Comparison of ENCODE assay signal across 8 mouse cellular contexts in the genomic region with DNA sequence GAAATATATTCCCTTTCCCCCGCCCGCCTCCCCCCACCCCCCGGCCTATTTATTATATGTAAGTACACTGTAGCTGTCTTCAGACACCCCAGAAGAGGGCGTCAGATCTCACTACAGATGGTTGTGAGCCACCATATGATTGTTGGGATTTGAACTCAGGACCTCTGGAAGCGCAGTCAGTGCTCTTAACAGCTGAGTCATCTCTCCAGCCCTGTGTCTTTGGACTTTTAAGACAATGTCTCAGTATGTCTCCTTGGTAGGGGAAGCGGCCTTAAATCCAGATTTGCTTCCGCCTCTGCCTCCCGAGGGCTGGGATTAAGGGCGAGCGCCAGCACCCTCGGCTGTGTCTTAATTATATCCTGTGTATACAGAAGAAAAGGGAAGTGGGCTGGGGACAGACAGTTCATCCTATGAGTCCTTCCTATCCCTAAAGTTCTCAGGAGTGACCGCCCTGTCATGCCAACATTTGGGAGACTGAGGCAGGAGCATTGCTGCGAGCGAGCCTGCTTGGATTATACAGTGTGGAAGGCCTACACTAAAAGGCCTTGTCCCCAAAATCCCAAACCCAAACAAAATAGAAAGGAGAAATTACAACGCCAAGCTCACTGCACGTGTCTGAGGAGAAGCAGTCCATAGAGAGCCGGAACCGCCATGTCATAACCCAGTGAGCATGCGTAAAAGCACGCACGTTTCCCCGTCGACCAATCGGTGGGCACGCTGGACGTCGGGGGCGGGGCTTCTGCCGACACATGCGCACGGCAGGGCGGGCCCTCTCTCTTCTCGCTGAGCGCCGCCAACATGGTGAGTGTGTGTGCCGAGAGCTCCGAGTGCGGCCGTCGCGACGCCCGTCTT. TPM values are rescaled to one million over a fixed set of nuclear protein-coding genes. Genes with fewer than 3 reads are reported as not detected.
DNase-seq lines count a peak whose midpoint lies in the region; ATAC-seq and TF ChIP-seq lines count a peak whose summit lies in the region.

A gene (plus strand): TSS at position 704 of the 852 bp plus-strand sequence.

- H3K9me3 ChIP-seq in embryonic facial prominence, embryonic 13.5 days, result no peaks in the 10 kb centered on the region
- H3K9me3 ChIP-seq in limb, embryonic 14.5 days (ENCODE audit: control insufficient read depth, low read length), result no peaks in the 10 kb centered on the region
- H3K9me3 ChIP-seq in midbrain, postnatal 0 days (ENCODE audit: low read length), result no peaks in the 10 kb centered on the region

- H3K27ac ChIP-seq in embryonic facial prominence, embryonic 13.5 days, result peak within 1 kb of the TSS; percentile 87
- H3K27ac ChIP-seq in heart, adult 2 months, result peak within 1 kb of the TSS; percentile 83
- peak within 1 kb of the TSS; percentile 53 for H3K27ac ChIP-seq in limb, embryonic 14.5 days (replicated peaks; ENCODE audit: low read depth, low read length)
- H3K27ac ChIP-seq in midbrain, postnatal 0 days (ENCODE audit: low read depth, low read length), result peak within 1 kb of the TSS; percentile 81

- 5% methylated on average over 43 of the region's 43 CpGs for WGBS in embryonic facial prominence, embryonic 13.5 days
- 5% methylated on average over 43 of the region's 43 CpGs for WGBS in heart, adult 2 months
- WGBS in limb, embryonic 14.5 days, result 5% methylated on average over 43 of the region's 43 CpGs
- 6% methylated on average over 43 of the region's 43 CpGs for WGBS in midbrain, postnatal 0 days

- TF ChIP-seq CTCF in heart, adult 2 months (IDR thresholded peaks at IDR 0.05), result no peak
- TF ChIP-seq CTCF in midbrain, postnatal 0 days (IDR thresholded peaks at IDR 0.05), result no peak

- no peaks in the 10 kb centered on the region for H3K27me3 ChIP-seq in embryonic facial prominence, embryonic 13.5 days
- H3K27me3 ChIP-seq in heart, adult 2 months (ENCODE audit: control insufficient read depth, insufficient read depth, low read length), result no peaks in the 10 kb centered on the region
- H3K27me3 ChIP-seq in limb, embryonic 14.5 days (ENCODE audit: control insufficient read depth, insufficient read depth, low read length), result no peaks in the 10 kb centered on the region
- peaks cover 2% of the 10 kb centered on the region; the same call in 1 of the 2 replicates for H3K27me3 ChIP-seq in midbrain, postnatal 0 days (ENCODE audit: insufficient read depth, low read length)

- H3K36me3 ChIP-seq in embryonic facial prominence, embryonic 13.5 days, result peaks cover 38% of the 10 kb centered on the region
- peaks cover 4% of the 10 kb centered on the region for H3K36me3 ChIP-seq in heart, adult 2 months (ENCODE audit: control insufficient read depth, insufficient read depth, low read length)
- peaks cover 38% of the 10 kb centered on the region for H3K36me3 ChIP-seq in limb, embryonic 14.5 days (ENCODE audit: control insufficient read depth, insufficient read depth, low read length)
- peaks cover 28% of the 10 kb centered on the region for H3K36me3 ChIP-seq in midbrain, postnatal 0 days (ENCODE audit: insufficient read depth, low read length)

- peak; percentile 29; the same call in 1 of the 2 replicates for TF ChIP-seq EP300 in heart, adult 2 months (IDR thresholded peaks at IDR 0.05; ENCODE audit: insufficient read depth, low read depth, low read length)

- peak within 1 kb of the TSS; percentile 94 for H3K4me3 ChIP-seq in embryonic facial prominence, embryonic 13.5 days
- peak within 1 kb of the TSS; percentile 58 for H3K4me3 ChIP-seq in heart, adult 2 months
- peak within 1 kb of the TSS; percentile 85 for H3K4me3 ChIP-seq in limb, embryonic 14.5 days (replicated peaks; ENCODE audit: low read length)
- H3K4me3 ChIP-seq in midbrain, postnatal 0 days (ENCODE audit: low read depth, low read length), result peak within 1 kb of the TSS; percentile 81

- peak within 1 kb of the TSS; percentile 95 for H3K9ac ChIP-seq in embryonic facial prominence, embryonic 13.5 days
- peak within 1 kb of the TSS; percentile 99 for H3K9ac ChIP-seq in heart, adult 2 months (ENCODE audit: low read depth, low read length)
- peak within 1 kb of the TSS; percentile 92 for H3K9ac ChIP-seq in limb, embryonic 14.5 days (ENCODE audit: low read depth, low read length, severe bottlenecking)
- peak within 1 kb of the TSS; percentile 91 for H3K9ac ChIP-seq in midbrain, postnatal 0 days (replicated peaks; ENCODE audit: low read length, poor library complexity, severe bottlenecking)

- peaks cover 19% of the 10 kb centered on the region for H3K4me1 ChIP-seq in embryonic facial prominence, embryonic 13.5 days
- H3K4me1 ChIP-seq in heart, adult 2 months (ENCODE audit: control insufficient read depth, insufficient read depth, low read length), result peaks cover 3% of the 10 kb centered on the region
- peaks cover 13% of the 10 kb centered on the region for H3K4me1 ChIP-seq in limb, embryonic 14.5 days (ENCODE audit: control insufficient read depth, insufficient read depth, low read length)
- H3K4me1 ChIP-seq in midbrain, postnatal 0 days (ENCODE audit: insufficient read depth, low read length), result peaks cover 3% of the 10 kb centered on the region; the same call in 1 of the 2 replicates

- peak; percentile 92 for TF ChIP-seq POLR2A in heart, adult 2 months (IDR thresholded peaks at IDR 0.05; ENCODE audit: insufficient read depth, low read depth, low read length)
- peak; percentile 70; the same call in 1 of the 2 replicates for TF ChIP-seq POLR2A in limb, embryonic 14.5 days (IDR thresholded peaks at IDR 0.05; ENCODE audit: borderline replicate concordance, extremely low read depth, insufficient read depth, insufficient read length)

- ATAC-seq in embryonic facial prominence, embryonic 13.5 days (ENCODE audit: insufficient number of reproducible peaks, insufficient read depth, low FRiP score, low TSS enrichment, low read depth), result peak; percentile 94
- peak; percentile 97 for ATAC-seq in limb, embryonic 14.5 days (ENCODE audit: low FRiP score, low read depth)
- ATAC-seq in midbrain, postnatal 0 days (ENCODE audit: low FRiP score), result peak; percentile 97

- 0 out of 2 replicates have a peak, but pooled peaks cover 1% of the 10 kb centered on the region for H3K79me2 ChIP-seq in heart, adult 2 months (replicated peaks; ENCODE audit: control insufficient read depth, insufficient read depth, low read length)

- DNase-seq in 3134 (ENCODE audit: extremely low read depth, insufficient read length, low spot score), result peak; percentile 96
- DNase-seq in adrenal gland, postnatal 36 days, result peak; percentile 99
- DNase-seq in heart, adult 2 months, result peak; percentile 98 to 99
- DNase-seq in kidney, adult 9 months, result peak; percentile 98
- peak; percentile 97 for DNase-seq in limb, embryonic 14.5 days (ENCODE audit: low spot score)
- DNase-seq in midbrain, postnatal 0 days (ENCODE audit: low spot score), result peak; percentile 98
- peak; percentile 97 to 99 for DNase-seq in spleen, postnatal 14 days (ENCODE audit: low spot score in 2 of 2)

- H3K4me2 ChIP-seq in embryonic facial prominence, embryonic 13.5 days, result peak within 1 kb of the TSS; percentile 83
- H3K4me2 ChIP-seq in limb, embryonic 14.5 days (replicated peaks; ENCODE audit: low read depth, low read length, severe bottlenecking), result peak within 1 kb of the TSS; percentile 90
- H3K4me2 ChIP-seq in midbrain, postnatal 0 days (ENCODE audit: low read depth, low read length, poor library complexity, severe bottlenecking), result peak within 1 kb of the TSS; percentile 76

- intact Hi-C loops in heart, adult 2 months (cut with DNase I), result loop anchor here (1.0 to 10.0 kb wide), 4 partner anchors 74 to 884 kb away; no protein-coding TSS in a partner anchor

RNA-seq across cellular contexts. Expression of the gene that starts here (rescaled TPM):
- total RNA-seq in adrenal gland, postnatal 36 days (2021), result 100 to 1,000 TPM; 522 to 541 TPM
- 771 and 950 TPM in 2 replicates for polyA plus RNA-seq in embryonic facial prominence, embryonic 13.5 days (2015; fragmentation: Nextera tagmentation; extraction: Ambion mirVana)
- total RNA-seq in heart, adult 2 months (2021), result 100 to 1,000 TPM; 251 to 299 TPM
- polyA plus RNA-seq in heart, adult 2 months (2012; rRNA removed), result 206 and 222 TPM in 2 replicates
- polyA plus RNA-seq in limb, embryonic 14.5 days (2012; rRNA removed), result 604 and 1,322 TPM in 2 replicates
- polyA plus RNA-seq in limb, embryonic 14.5 days (2014; fragmentation: Nextera tagmentation; extraction: Ambion mirVana), result 1,098 and 1,112 TPM in 2 replicates
- total RNA-seq in midbrain, postnatal 0 days (2014; rRNA removed), result 261 and 287 TPM in 2 replicates
- polyA plus RNA-seq in midbrain, postnatal 0 days (2015; fragmentation: Nextera tagmentation; extraction: Ambion mirVana), result 445 and 474 TPM in 2 replicates

Comparison
In these comparisons a context has a peak if more than half of its experiments do, and no peak if none do; other contexts are left out.
1. Peak in every context shown above with its lines: DNase-seq, ATAC-seq, H3K4me3 ChIP-seq and H3K27ac ChIP-seq.